Mouse (Mus musculus): ENCODE results near the gene 1600014C10Rik.

DNA sequence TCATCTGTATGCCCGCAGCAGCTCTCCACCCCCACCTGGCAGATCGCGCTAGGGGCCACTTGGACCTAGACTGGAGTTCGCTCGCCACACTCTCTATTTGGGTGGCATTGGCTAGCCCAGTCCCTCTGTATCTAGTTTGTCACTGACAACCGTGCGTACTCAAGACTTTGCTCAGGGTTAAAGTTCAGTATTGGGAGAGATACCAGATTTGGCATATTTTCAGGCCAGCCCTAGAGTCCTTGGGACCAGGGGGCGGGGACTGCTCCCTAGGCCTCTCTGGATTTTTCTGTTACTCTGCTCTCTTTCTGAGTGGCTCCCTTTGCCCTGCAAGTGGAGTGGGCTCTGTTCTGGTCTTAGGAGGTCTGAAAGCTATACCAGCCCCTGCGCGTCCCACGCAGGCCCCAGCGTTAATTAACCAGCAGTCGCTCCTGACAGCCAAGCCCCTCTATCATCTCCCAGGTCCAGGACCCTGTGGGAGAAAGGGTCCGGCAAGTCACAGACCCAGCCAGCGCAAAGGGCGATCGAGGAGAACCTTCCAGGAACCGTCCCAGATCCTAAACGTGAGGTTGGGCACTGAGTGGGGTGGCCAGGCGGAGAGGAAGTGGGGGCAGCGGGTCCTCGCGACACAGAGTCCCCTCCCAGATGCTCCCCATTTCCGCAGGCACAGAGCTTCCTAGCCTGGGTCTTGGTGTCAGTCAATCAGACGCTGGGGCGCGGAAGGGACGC is at the start of gene 1600014C10Rik:
- no peak for TF ChIP-seq CTCF (conservative IDR thresholded peaks at IDR 0.05; ENCODE audit: low read length)
- TF ChIP-seq NANOG (IDR thresholded peaks at IDR 0.05; ENCODE audit: borderline replicate concordance, low read length), result no peak
- no peak for TF ChIP-seq POU5F1 (IDR thresholded peaks at IDR 0.05; ENCODE audit: borderline replicate concordance, low read length)
